Mouse (Mus musculus) heart, embryonic 10.5 days (tissue): ENCODE data around the gene Plk3. TPM values are rescaled to one million over a fixed set of nuclear protein-coding genes. Genes with fewer than 3 reads are reported as not detected.

Source experiments
- DNase-seq: peaks from one replicate; pipeline ENCODE4 v3.0.0-alpha.2; 2017; ENCODE audit warnings: low spot score
- H3K27ac ChIP-seq: fragments of 300-500 bp; sonication (generic); 2 replicates; pipeline ENCODE4 v1.5.1; 2016; ENCODE audit warnings: mild to moderate bottlenecking
- H3K27me3 ChIP-seq: fragments of 300-500 bp; sonication (generic); 2 replicates; pipeline ENCODE4 v1.6.1; 2016; ENCODE audit warnings: mild to moderate bottlenecking; ENCODE audit not compliant: poor library complexity, insufficient read depth, severe bottlenecking
- H3K36me3 ChIP-seq: fragments of 300-500 bp; sonication (generic); 2 replicates; pipeline ENCODE4 v1.6.1; 2016; ENCODE audit warnings: mild to moderate bottlenecking, moderate library complexity
- H3K4me1 ChIP-seq: fragments of 300-500 bp; sonication (generic); 2 replicates; pipeline ENCODE4 v1.6.1; 2016; ENCODE audit warnings: mild to moderate bottlenecking
- H3K4me3 ChIP-seq: fragments of 300-500 bp; sonication (generic); 2 replicates; pipeline ENCODE4 v1.5.1; 2016; ENCODE audit warnings: mild to moderate bottlenecking, moderate library complexity
- H3K9me3 ChIP-seq: fragments of 300-500 bp; sonication (generic); 2 replicates; pipeline ENCODE4 v1.6.1; 2016; ENCODE audit warnings: mild to moderate bottlenecking, moderate library complexity
- WGBS: fragments of 180-500 bp; shearing (Covaris S2); methylation state at CpG from one replicate; pipeline ENCODE4 v1.1.7; 2016; 5-methylcytosine and 5-hydroxymethylcytosine counted together
- polyA plus RNA-seq: library from polyadenylated mRNA; unstranded; fragments of >200 nt; fragmentation: Nextera tagmentation; extraction: Ambion mirVana; gene quantifications from 2 replicates; pipeline ENCODE4 v1.2.1, GENCODE M21; 2016

Gene Plk3
- polyA plus RNA-seq, 1 experiment from 2014 or later, result 2.4 TPM

DNA sequence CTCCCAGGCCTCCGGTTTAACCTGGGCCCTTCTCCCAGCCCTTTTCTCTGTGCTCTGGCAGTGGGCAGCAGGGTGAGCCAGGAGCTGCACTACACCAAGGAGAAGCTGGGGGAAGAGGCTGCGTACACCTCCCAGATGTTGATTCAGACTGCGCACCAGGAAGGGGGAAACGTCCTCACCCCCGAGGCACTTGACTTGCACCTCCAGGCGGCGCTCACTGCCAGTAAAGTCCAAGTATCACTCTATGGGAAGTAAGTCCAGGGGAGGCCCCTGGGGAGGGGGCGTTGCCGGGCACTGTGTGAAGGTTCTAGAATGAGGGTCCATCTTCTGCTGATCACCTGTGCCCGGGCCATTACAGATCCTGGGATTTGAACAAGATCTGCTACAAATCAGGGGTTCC is 29.1 kb downstream of the Plk3 start:
- WGBS, result 77% methylated on average over 10 of the region's 10 CpGs
- Histone ChIP-seq H3K4me1 (peaks cover 16% of the 10 kb centered on the region; the same call in 1 of the 2 replicates), H3K4me3 (no peak overlapping the region), H3K27me3 (no peaks in the 10 kb centered on the region), H3K27ac (no peak overlapping the region), H3K36me3 (peaks cover 26% of the 10 kb centered on the region), H3K9me3 (no peaks in the 10 kb centered on the region)
- no peak for DNase-seq

DNA sequence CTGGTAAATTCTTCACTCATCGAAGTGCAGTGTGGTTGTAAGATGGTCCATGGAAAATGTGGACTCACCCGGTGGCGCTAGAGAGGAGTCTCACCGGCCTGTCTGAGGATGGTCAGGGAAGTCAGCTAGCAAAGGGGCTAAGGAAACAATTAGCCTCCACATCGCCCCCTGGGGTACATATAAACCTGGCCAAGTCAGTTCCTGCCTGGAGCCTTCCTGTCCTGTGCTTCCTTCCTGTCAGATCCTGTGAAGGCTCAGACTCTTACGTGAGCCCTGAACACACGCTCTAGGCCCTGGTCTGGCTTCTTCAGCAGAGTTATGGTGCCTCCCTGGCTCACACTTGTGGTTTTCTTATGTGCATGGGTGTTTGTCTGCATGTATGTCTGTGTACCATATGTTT is 32.5 kb downstream of the Plk3 start:
- Histone ChIP-seq H3K27me3 (peaks cover 3% of the 10 kb centered on the region; the same call in 1 of the 2 replicates), H3K4me1 (peaks cover 30% of the 10 kb centered on the region), H3K36me3 (peaks cover 10% of the 10 kb centered on the region; the same call in 1 of the 2 replicates), H3K9me3 (no peaks in the 10 kb centered on the region), H3K27ac (peak overlapping the region; percentile 59; the same call in 1 of the 2 replicates), H3K4me3 (no peak overlapping the region)
- DNase-seq, result peak; percentile 83
- WGBS, result 45% methylated on average over 7 of the region's 7 CpGs

DNA sequence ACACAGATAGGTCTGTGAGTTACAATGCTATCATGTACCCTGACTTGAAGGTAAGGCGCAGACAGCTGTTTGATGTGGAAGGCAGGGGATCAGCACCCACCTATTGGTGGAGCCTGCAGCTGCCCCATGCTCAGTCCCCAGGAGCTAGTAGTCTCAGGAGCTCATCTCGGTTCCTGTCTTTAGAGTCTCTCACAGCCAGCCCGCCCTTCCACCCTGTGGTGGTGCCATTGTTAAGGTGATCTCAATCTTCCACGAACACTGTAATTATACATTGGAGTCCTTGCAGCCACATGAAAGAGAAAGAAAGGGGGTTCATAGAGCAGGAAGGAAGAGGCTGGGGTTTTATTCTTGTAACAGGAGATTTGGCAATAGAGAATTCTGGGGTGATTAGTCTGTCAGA is 33.7 kb downstream of the Plk3 start:
- Histone ChIP-seq H3K27me3 (peaks cover 3% of the 10 kb centered on the region; the same call in 1 of the 2 replicates), H3K4me1 (peaks cover 32% of the 10 kb centered on the region), H3K27ac (no peak overlapping the region), H3K4me3 (no peak overlapping the region), H3K36me3 (peaks cover 10% of the 10 kb centered on the region; the same call in 1 of the 2 replicates), H3K9me3 (no peaks in the 10 kb centered on the region)
- WGBS, result 75% methylated on average over 4 of the region's 4 CpGs
- no peak for DNase-seq

DNA sequence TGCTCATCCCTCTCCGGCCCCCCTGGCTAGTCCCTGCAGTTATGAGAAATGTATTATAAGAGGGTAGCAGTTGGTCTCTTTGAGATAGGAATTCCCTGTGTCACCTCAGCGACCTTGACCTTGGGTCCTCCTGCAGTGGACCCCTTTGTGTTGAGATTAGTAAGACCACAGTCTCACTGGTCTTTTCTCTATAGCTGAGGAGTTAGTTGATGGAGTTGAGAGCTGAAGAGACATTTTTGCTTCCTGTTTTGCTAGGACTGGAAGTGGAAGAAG is 35.1 kb downstream of the Plk3 start:
- H3K4me1 ChIP-seq, result peaks cover 25% of the 10 kb centered on the region
- H3K36me3 ChIP-seq, result peaks cover 5% of the 10 kb centered on the region; the same call in 1 of the 2 replicates
- no peak overlapping the region for H3K27ac ChIP-seq
- no peak for DNase-seq
- peaks cover 3% of the 10 kb centered on the region; the same call in 1 of the 2 replicates for H3K27me3 ChIP-seq
- WGBS, result 77% methylated on average over 2 of the region's 2 CpGs
- no peak overlapping the region for H3K4me3 ChIP-seq
- no peaks in the 10 kb centered on the region for H3K9me3 ChIP-seq

DNA sequence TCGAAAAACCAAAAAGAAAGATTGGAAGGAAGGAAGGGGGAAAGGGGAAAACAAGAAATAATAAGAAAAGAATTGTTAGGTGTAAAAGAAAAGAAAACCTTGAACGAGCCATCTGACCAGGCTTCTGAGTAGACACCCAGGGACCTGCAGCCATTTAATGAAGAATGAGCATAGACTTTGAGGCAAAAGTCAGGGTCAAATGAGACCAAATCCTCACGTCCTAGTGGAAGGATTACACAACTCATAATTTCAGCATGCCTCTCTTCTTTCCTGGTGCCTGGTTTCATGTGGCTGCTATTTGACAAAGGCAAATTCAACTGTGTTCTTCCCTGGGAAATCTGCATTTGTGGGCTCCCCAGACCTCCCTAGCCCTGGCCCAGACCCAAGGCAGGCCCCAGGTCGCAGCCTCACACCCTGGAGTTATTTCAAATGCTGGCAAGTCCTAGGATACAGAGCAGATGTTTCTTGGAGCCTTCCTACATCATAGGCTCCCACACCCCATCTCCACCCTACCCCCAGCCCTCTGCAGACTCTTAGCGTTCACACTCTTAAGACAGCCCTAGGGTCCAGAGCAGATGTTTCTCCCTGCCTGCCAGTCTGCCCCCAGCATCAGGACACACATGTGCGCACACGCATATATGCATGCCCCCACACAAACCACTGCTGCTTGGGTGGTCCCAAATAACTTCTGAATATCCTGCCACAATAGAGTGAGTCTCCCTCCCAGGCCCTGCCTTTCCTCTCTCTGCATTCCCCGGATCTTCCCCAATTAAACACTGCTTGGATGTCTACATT is 35.6 kb downstream of the Plk3 start:
- Histone ChIP-seq H3K27me3 (peaks cover 3% of the 10 kb centered on the region; the same call in 1 of the 2 replicates), H3K27ac (no peak overlapping the region)

DNA sequence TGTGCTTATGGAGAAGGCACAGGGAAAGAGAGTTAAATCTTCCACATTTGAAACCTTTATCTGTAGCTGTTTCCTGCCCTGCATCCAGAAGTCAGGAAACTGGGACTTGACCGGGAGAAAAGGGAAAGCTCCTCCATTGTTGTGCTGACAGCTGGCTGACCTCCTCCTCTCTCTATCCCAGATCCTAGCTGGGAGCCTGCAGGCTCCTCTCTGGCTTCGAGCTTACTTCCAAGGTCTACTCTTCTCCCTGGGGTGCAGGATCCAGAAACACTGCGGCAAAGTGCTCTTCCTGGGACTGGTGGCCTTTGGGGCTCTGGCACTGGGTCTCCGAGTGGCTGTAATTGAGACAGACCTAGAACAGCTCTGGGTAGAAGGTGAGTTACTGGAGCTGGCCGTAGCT is 37.1 kb downstream of the Plk3 start:
- H3K36me3 ChIP-seq, result 0 out of 2 replicates have a peak, but pooled peaks cover 2% of the 10 kb centered on the region
- H3K27ac ChIP-seq, result peak overlapping the region; percentile 48; the same call in 1 of the 2 replicates
- no peak for DNase-seq
- H3K27me3 ChIP-seq, result peaks cover 3% of the 10 kb centered on the region; the same call in 1 of the 2 replicates
- no peaks in the 10 kb centered on the region for H3K9me3 ChIP-seq
- peaks cover 24% of the 10 kb centered on the region for H3K4me1 ChIP-seq
- peak overlapping the region; percentile 80 for H3K4me3 ChIP-seq
- WGBS, result 12% methylated on average over 5 of the region's 5 CpGs

More for the DNA sequence above, 35.6 kb downstream of the Plk3 start:
- no peak for DNase-seq
- Histone ChIP-seq H3K4me1 (peaks cover 24% of the 10 kb centered on the region), H3K4me3 (no peak overlapping the region), H3K9me3 (no peaks in the 10 kb centered on the region), H3K36me3 (peaks cover 4% of the 10 kb centered on the region; the same call in 1 of the 2 replicates)
- 70% methylated on average over 8 of the region's 8 CpGs for WGBS

DNA sequence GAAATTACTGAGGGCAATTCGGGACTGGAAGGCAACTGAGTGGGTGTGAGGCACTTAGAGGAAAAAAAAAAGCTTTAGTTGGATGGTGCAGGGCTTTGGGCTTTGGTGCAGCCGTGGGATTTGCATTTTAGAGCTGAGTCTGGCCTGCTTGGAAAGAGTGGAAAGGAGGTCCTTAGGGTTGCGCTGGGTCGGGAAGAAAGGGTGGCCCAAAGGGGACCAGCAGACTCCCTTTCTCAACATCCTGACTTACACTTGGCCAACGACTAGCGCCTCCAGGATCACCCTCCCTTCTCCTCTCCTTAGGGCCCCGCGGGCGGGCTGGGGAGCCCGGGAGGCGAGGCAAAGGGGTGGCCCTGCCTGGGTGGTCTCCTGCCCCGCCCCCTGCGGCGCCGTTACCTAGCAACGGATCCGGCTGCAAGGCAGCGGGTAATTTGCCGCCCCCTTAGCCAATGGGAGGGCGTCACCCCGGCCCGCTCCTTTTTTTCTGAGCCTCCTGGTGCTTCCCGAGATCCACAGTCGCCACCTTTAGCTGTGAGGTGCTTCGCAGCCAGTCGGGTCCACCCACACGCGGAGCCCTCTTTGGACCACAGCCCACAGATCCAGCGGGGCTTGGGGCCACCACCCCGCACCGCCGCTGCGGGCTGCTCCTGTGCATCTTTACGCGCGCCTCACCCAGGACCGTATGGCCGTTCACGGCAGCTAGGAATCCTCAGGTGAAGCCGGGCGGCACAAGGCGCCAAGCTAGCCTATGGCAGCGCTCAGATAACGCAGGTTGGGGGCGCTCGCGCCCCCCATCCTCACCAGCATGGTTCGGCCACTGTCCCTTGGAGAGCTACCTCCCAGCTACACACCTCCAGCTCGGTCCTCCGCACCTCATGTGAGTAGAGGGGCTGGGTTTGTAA is 38.0 kb downstream of the Plk3 start, which contains the start of gene Ptch2:
Gene Ptch2, plus strand, starts transcription at position 525 of the 902 bp plus-strand sequence.
- peak within 1 kb of the TSS; percentile 80 for H3K4me3 ChIP-seq
- H3K9me3 ChIP-seq, result no peaks in the 10 kb centered on the region
- peaks cover 3% of the 10 kb centered on the region; the same call in 1 of the 2 replicates for H3K27me3 ChIP-seq
- 0 out of 2 replicates have a peak, but pooled peaks cover 2% of the 10 kb centered on the region for H3K36me3 ChIP-seq
- WGBS, result under 1% methylated on average over 50 of the region's 50 CpGs
- peak within 1 kb of the TSS; percentile 85 for H3K27ac ChIP-seq
- H3K4me1 ChIP-seq, result peaks cover 24% of the 10 kb centered on the region
- peak; percentile 87 for DNase-seq

DNA sequence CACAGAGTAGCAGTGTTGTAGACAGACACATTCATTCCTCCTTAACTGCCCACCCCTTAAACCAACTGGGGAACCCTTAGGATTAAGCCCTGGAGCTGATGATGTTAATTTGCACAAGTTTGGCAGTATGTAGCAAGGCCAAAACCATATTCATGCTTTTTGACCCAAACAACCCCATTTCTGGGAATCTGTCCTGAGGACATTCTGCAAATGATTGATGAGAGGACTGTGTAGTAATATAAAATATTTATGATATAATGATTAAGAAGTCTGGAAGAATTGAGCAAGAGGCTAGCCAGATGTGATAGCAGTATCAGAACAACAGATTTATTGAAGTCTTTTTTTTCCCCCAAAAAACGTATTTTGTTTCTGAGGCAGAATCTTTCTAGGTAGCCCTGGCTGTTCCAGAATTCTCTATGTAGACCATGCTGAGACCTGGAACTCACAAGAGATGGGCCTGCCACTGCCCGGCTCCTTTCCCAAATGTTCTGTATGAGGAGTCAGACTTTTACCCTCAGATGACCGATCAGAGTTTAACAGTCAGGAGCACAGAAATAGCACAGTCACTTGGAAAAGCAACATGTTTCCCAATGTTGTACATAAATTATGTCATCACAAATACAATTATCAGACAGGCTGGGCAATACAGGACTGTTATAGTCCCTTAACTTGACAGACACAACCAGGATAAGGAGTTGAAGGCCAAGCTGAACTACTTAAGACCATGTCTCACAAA is 39.0 kb downstream of the Plk3 start:
- 86% methylated on average over 3 of the region's 3 CpGs for WGBS
- H3K36me3 ChIP-seq, result 0 out of 2 replicates have a peak, but pooled peaks cover 2% of the 10 kb centered on the region
- no peaks in the 10 kb centered on the region for H3K9me3 ChIP-seq
- DNase-seq, result no peak
- no peak overlapping the region for H3K27ac ChIP-seq
- peaks cover 3% of the 10 kb centered on the region; the same call in 1 of the 2 replicates for H3K27me3 ChIP-seq
- no peak overlapping the region for H3K4me3 ChIP-seq
- H3K4me1 ChIP-seq, result peaks cover 24% of the 10 kb centered on the region

DNA sequence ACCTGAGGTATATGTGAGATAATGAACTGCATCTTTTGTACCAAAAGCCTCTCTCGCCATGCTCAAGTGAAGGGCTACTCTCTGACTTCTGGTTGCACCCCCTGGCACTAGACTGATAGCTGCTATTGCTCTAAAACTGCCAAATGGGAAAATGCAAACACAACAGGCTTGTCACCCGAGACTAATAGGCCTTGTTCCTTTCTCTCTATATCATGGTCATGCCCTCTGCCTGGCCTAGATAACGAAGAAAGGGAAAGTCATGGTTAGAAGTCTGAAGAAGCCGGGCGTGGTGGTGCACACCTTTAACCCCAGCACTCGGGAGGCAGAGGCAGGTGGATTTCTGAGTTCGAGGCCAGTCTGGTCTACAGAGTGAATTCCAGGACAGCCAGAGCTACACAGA is 43.2 kb downstream of the Plk3 start:
- peaks cover 9% of the 10 kb centered on the region for H3K4me1 ChIP-seq
- H3K27me3 ChIP-seq, result no peaks in the 10 kb centered on the region
- peaks cover 8% of the 10 kb centered on the region for H3K36me3 ChIP-seq
- WGBS, result 76% methylated on average over 7 of the region's 7 CpGs
- H3K27ac ChIP-seq, result no peak overlapping the region
- H3K4me3 ChIP-seq, result no peak overlapping the region
- no peak for DNase-seq
- H3K9me3 ChIP-seq, result no peaks in the 10 kb centered on the region

DNA sequence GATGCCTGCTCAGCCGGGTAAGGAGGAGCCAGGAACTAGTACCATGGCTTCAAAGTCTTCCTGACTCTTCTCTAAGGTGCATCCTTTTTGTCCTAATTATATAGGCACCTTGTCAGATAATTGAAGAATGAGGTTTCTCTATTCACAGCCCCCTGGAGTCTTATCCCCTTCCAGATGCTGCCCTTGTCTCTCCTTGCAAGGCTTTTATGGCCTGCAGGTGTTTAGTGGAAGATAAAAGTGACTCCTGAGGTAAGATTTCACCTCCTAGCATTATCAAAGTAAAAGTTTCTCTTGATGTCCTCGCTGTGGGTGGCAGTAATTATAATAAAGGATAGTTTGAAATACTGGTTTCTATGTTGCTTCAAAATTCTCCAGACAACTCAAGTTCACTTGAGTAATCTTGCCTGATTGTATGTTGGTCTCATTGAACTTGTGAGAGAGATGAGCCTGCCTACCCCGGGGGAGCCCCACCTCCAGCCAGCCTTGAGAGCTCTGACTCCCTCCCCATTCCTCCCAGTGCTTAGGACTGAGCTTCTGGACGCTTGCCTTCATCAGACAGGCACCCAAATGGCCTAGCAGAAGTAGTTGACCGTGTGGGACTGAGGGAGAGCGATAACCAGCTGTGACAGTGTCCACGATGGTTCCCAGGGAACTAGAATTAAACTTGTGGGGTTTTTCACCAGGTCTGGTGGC is 45.7 kb downstream of the Plk3 start:
- no peak for DNase-seq
- no peak overlapping the region for H3K4me3 ChIP-seq
- 76% methylated on average over 7 of the region's 7 CpGs for WGBS
- H3K27ac ChIP-seq, result no peak overlapping the region
- no peaks in the 10 kb centered on the region for H3K27me3 ChIP-seq
- H3K9me3 ChIP-seq, result no peaks in the 10 kb centered on the region
- peaks cover 12% of the 10 kb centered on the region for H3K36me3 ChIP-seq
- H3K4me1 ChIP-seq, result 0 out of 2 replicates have a peak, but pooled peaks cover 5% of the 10 kb centered on the region
